Mouse (Mus musculus): ENCODE data around the gene Ptprd.

DNA sequence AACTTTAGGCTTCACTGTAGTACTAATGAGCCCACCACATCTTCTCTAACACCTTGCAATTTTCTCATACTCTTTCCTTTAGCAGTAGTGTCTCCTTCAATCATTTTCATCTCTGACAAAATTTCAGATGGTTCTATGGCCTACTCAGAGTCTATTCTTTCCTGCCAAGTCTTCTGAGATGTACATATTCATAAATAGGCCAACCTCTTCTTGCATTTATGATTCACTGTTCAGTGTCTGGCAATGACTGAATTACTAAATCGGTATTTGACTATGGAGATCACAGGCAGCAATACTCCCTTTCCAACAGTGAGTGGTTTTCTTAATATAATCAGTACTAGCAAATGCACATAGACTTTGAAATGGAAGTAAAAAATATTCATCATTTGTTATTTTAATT lies 928.3 kb downstream of the Ptprd start:
- TF ChIP-seq CTCF (IDR thresholded peaks at IDR 0.05; ENCODE audit: low read depth, low read length) (no peak), POLR2AphosphoS5 (IDR thresholded peaks at IDR 0.05; ENCODE audit: insufficient replicate concordance, low read depth, low read length) (no peak), GATA1 (IDR thresholded peaks at IDR 0.05; ENCODE audit: borderline replicate concordance, low read length) (no peak), TAL1 (conservative IDR thresholded peaks at IDR 0.05; ENCODE audit: low read depth, low read length) (no peak)

Measured in G1E (cell line).